Mouse (Mus musculus) midbrain, embryonic 15.5 days (tissue): ENCODE results near the gene Mical2. TPM values are rescaled to one million over a fixed set of nuclear protein-coding genes. Genes with fewer than 3 reads are reported as not detected.

ENCODE experiments used
- ATAC-seq: fragments of 200-750 bp; cut with Nextera tagmentation; replicated peaks from 2 replicates; pipeline ENCODE4 v1.8.0; 2017; ENCODE audit warnings: moderate TSS enrichment
- H3K27ac ChIP-seq: fragments of 300-500 bp; sonication (generic); 2 replicates; pipeline ENCODE4 v1.5.1; 2015; ENCODE audit warnings: mild to moderate bottlenecking, inconsistent platforms
- H3K27me3 ChIP-seq: fragments of 300-500 bp; sonication (generic); replicated peaks from 2 replicates; pipeline ENCODE4 v1.6.1; 2015; ENCODE audit warnings: inconsistent platforms
- H3K36me3 ChIP-seq: fragments of 300-500 bp; sonication (generic); replicated peaks from 2 replicates; pipeline ENCODE4 v1.6.1; 2015; ENCODE audit warnings: inconsistent platforms
- H3K4me1 ChIP-seq: fragments of 300-500 bp; sonication (generic); 2 replicates; pipeline ENCODE4 v1.6.1; 2015; ENCODE audit warnings: inconsistent platforms
- H3K4me2 ChIP-seq: fragments of 300-500 bp; sonication (generic); 2 replicates; pipeline ENCODE4 v1.6.1; 2015; ENCODE audit warnings: inconsistent platforms, mild to moderate bottlenecking, moderate library complexity
- H3K4me3 ChIP-seq: fragments of 300-500 bp; sonication (generic); 2 replicates; pipeline ENCODE4 v1.5.1; 2015; ENCODE audit warnings: mild to moderate bottlenecking, inconsistent platforms
- H3K9ac ChIP-seq: fragments of 300-500 bp; sonication (generic); 2 replicates; pipeline ENCODE4 v1.6.1; 2015; ENCODE audit warnings: mild to moderate bottlenecking, inconsistent platforms
- H3K9me3 ChIP-seq: fragments of 300-500 bp; sonication (generic); 2 replicates; pipeline ENCODE4 v1.6.1; 2016; ENCODE audit warnings: inconsistent platforms
- WGBS: fragments of 180-500 bp; shearing (Covaris S2); methylation state at CpG from one replicate; pipeline ENCODE4 v1.1.7; 2015; ENCODE audit warnings: mixed read lengths; 5-methylcytosine and 5-hydroxymethylcytosine counted together
- polyA plus RNA-seq: library from polyadenylated mRNA; unstranded; fragments of >200 nt; fragmentation: Nextera tagmentation; extraction: Ambion mirVana; gene quantifications from 2 replicates; pipeline ENCODE4 v1.2.1, GENCODE M21; 2015

Mical2 gene
- polyA plus RNA-seq, 1 experiment from 2014 or later, result 2.8 TPM

DNA sequence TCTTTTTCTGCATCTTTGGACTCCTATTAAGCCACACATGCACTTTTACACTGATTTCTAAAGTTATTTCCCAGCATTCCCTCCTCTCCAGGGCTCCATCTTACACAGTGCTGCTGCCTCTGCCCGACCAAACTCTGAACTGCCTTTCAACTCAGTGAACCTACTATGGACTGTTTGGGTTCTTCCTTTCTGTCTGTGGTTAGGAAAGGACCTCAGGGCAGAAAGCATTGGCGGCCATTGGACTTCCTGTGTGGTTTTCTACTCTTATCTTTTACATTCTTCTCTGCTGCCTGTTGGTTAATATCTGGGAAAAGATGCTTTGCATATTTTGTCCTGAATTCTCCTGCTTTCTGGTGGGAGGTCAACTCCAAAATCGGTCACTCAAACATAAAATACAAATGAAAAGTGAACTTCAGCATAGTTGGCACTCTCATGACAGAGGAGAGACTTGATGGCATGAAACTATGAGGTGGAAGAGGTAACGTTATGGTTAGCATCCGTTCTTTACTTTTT is 162.8 kb downstream of the Mical2 start:
- 89% methylated on average over 5 of the region's 5 CpGs for WGBS
- Histone ChIP-seq H3K9me3 (no peaks in the 10 kb centered on the region), H3K4me1 (peaks cover 21% of the 10 kb centered on the region), H3K36me3 (no peaks in the 10 kb centered on the region), H3K9ac (no peak overlapping the region), H3K27me3 (no peaks in the 10 kb centered on the region), H3K27ac (no peak overlapping the region), H3K4me3 (no peak overlapping the region), H3K4me2 (no peak overlapping the region)
- ATAC-seq, result no peak

DNA sequence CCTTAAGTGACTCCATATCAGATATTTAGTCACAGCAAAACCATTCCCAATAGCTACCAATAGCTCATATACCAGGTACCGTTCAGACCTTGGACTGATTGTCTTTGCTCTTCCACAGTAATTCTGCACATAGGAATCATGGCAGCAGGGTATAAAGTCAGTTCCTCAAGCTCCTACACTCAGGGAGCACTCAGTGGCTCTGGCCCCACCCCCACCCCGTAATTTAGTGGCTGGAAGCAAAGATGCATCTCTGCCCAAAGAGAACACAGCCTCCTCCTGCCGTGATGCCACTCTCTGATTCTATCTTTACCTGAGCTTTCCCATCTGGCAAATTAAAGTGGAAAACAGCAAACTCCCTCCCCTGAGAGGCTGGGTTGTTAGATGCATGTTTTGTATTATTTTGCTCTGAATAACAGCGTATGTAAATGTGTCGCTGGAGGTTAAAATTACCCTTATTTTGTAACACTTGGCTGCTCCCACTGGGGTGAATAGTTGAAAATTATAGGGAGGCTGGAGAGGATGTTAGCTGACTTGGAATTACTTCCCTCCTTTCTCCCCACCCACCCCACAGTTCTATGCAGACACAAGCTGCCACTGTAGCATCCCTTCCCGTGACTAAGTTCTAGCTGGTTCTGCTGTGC is 164.1 kb downstream of the Mical2 start:
- H3K4me3 ChIP-seq, result no peak overlapping the region
- H3K27ac ChIP-seq, result peak overlapping the region; percentile 62
- ATAC-seq, result peak; percentile 78
- H3K9me3 ChIP-seq, result no peaks in the 10 kb centered on the region
- H3K4me1 ChIP-seq, result peaks cover 21% of the 10 kb centered on the region
- H3K36me3 ChIP-seq, result no peaks in the 10 kb centered on the region
- no peak overlapping the region for H3K4me2 ChIP-seq
- WGBS, result 39% methylated on average over 6 of the region's 6 CpGs
- H3K9ac ChIP-seq, result no peak overlapping the region
- H3K27me3 ChIP-seq, result no peaks in the 10 kb centered on the region

DNA sequence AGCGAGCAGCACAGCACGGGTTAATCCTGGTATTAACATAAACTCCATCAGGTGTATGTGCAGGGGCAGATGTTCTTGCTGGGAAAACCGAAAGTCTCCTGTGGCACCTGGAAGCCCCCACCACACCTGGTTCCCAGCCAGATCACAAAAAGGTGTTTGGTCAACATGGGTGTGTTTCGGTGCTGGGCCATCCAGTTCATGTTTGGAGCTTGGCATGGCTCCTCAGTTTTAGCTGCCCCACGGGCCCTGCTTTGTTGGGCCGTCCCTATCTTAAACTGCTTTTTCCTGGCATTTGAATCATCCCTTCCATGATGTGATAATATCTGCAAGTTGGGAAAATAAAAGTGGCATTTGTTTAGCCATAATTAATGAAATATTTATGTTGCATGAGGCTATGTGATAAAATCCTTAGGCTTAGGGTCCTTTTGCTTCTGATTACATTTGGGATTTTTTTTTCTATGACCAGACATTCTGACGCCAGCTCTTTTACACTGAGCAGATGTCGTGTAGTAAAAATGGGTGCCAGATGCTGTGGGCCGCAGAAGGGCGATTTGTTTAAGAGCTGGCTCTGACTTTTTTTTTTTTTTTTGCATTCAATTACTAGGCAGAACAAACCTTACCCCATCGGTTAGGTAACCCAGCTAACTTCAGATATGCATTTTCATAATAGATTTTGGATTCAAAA is 164.7 kb downstream of the Mical2 start:
- H3K27me3 ChIP-seq, result no peaks in the 10 kb centered on the region
- no peak overlapping the region for H3K4me3 ChIP-seq
- peaks cover 21% of the 10 kb centered on the region for H3K4me1 ChIP-seq
- peak overlapping the region; percentile 62 for H3K27ac ChIP-seq
- H3K9me3 ChIP-seq, result no peaks in the 10 kb centered on the region
- H3K36me3 ChIP-seq, result no peaks in the 10 kb centered on the region
- H3K4me2 ChIP-seq, result 0 out of 2 replicates have a peak overlapping the region, but pooled peaks have one; percentile 9
- no peak overlapping the region for H3K9ac ChIP-seq
- WGBS, result 21% methylated on average over 11 of the region's 11 CpGs
- peak; percentile 59; the same call in 1 of the 2 replicates for ATAC-seq

DNA sequence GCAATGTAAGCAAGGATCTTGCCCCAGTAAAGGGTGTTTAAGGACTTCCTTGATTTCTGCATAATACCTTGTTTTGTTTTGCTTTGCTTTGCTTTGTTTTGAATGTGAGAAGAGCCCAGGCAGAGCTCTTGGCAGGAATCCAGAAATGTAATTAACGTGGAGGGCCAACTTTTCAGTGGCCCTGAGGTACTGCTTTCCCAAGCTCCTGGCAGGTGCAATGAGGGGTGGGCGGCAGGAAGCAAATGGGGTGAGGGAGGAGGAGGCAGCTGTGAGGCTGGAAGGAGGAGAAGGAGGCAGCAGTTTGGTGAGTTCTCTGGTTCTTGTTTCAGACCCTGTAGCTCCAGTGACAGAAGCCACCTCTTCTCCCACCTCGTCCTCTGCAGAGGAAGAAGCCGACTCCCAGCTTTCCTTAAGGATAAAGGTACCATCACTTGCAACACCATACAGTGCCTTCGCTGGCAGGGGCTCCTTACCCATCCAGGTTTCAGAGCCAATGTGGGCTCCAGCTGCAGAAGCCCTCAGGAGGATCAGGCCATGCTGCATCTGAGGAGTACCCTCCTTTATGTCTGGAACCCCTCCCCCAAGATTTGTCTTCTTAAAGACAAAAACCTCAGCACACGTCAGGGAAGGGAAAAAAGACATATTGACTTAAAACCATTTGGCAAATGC is 165.4 kb downstream of the Mical2 start:
- no peak overlapping the region for H3K4me3 ChIP-seq
- H3K4me2 ChIP-seq, result 0 out of 2 replicates have a peak overlapping the region, but pooled peaks have one; percentile 9
- H3K9me3 ChIP-seq, result no peaks in the 10 kb centered on the region
- H3K36me3 ChIP-seq, result no peaks in the 10 kb centered on the region
- H3K4me1 ChIP-seq, result peaks cover 21% of the 10 kb centered on the region
- no peak overlapping the region for H3K9ac ChIP-seq
- no peaks in the 10 kb centered on the region for H3K27me3 ChIP-seq
- 30% methylated on average over 6 of the region's 6 CpGs for WGBS
- ATAC-seq, result peak; percentile 34; the same call in 1 of the 2 replicates
- peak overlapping the region; percentile 62 for H3K27ac ChIP-seq

DNA sequence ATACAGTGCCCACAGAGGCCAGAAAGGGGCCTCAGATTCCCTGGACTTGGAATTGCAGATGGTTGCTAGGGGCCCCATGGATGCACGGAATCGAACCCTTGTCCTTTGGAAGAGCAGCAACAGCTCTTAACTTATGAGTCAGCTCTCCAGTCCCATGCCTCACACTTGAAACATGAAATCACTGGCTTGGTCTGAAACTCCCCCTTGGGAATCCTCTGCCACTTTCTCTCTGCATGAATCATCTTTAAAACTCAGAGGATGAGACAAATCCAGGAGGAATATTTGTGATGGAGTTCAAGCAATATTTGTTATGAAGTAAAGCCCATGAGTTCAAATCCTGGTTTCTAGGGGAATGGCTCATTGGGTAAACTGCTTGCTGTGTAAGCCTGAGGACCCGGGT is 172.1 kb downstream of the Mical2 start:
- no peak for ATAC-seq
- H3K4me3 ChIP-seq, result no peak overlapping the region
- WGBS, result 88% methylated on average over 3 of the region's 3 CpGs
- no peak overlapping the region for H3K27ac ChIP-seq
- H3K9ac ChIP-seq, result no peak overlapping the region
- H3K36me3 ChIP-seq, result no peaks in the 10 kb centered on the region
- H3K27me3 ChIP-seq, result no peaks in the 10 kb centered on the region
- no peak overlapping the region for H3K4me2 ChIP-seq
- no peaks in the 10 kb centered on the region for H3K4me1 ChIP-seq
- H3K9me3 ChIP-seq, result no peaks in the 10 kb centered on the region

DNA sequence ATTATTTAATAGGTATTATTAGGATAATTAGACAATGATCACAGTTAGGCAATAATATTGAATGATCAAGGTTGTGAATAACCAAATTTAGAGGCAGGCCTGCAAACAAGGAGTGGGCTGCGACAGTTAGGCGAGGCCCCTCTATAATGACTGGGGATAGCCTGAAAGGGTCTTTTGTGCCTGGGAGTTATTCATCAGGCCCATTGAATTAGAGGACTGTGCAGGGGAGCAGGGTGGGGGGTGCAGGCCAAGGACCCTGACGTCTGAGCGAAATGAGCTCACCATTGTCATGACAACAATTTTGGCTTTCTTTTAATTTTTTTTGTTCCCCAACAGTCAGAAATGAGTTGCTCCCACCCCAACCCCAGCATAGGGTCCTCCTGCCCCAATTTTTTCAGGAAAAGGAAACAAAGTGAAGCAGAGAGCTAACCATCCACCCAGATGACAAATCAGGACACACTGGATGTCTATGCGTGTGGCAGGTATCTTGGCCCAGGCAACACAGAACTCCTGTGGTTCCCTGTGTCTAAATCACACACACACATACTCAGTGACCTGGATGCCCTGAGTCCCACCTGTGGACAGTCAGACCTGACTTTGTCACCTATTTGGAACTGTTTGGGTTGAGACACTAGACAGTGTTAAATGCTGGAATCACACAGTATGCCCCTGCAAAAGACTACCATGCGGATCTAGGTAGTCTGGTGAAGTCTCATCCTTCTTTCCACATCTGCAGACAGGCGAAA is 173.9 kb downstream of the Mical2 start:
- ATAC-seq, result peak; percentile 48; the same call in 1 of the 2 replicates
- Histone ChIP-seq H3K4me1 (no peaks in the 10 kb centered on the region), H3K4me2 (no peak overlapping the region), H3K4me3 (no peak overlapping the region), H3K27ac (no peak overlapping the region), H3K9ac (no peak overlapping the region), H3K36me3 (no peaks in the 10 kb centered on the region), H3K9me3 (no peaks in the 10 kb centered on the region), H3K27me3 (no peaks in the 10 kb centered on the region)
- 44% methylated on average over 7 of the region's 7 CpGs for WGBS

DNA sequence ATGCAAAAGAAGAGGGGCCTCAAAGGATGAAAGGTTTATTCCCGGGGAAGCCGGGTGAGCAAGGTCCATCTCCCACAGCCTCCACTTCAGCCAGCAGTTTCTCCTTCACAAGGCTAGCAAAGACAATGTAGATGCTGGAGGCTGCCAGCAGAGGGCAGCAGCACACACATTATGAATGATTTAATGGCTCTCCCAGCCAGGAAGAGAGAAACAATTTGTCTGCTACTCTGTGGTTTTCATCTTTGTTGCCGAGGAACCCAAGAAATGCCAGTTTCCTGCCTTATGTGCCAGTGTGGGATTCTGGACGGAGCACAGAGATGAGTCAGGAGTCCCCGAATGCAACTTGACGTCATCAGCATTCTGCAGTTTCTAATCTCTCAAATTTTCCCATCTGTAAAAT is 174.5 kb downstream of the Mical2 start:
- Histone ChIP-seq H3K9me3 (no peaks in the 10 kb centered on the region), H3K27ac (no peak overlapping the region), H3K4me2 (no peak overlapping the region), H3K27me3 (no peaks in the 10 kb centered on the region), H3K4me3 (no peak overlapping the region), H3K36me3 (no peaks in the 10 kb centered on the region), H3K9ac (no peak overlapping the region), H3K4me1 (no peaks in the 10 kb centered on the region)
- 52% methylated on average over 6 of the region's 6 CpGs for WGBS
- 0 out of 2 replicates have a peak, but pooled peaks have one; percentile 37 for ATAC-seq

DNA sequence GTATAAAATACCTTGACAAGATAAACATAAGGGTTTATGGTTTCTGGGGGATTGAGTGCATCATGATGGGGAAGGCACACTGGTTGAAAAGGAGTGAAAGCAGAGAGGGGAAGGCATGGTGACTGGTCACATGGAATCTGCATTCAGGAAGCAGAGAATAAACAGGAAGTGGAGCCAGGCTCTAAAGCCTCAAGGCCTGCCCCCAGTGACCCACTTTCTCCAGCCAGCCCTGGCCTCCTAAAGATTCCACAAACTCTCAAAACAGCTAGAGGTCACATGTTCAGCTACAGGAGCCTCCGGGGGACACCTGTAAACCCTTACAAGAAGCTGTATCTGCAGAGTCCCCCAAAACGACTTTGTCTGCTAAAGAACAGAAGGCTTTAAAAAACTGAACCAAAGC is 179.4 kb downstream of the Mical2 start:
- Histone ChIP-seq H3K4me1 (peaks cover 7% of the 10 kb centered on the region), H3K36me3 (no peaks in the 10 kb centered on the region), H3K9ac (no peak overlapping the region), H3K9me3 (no peaks in the 10 kb centered on the region), H3K27ac (no peak overlapping the region), H3K4me3 (no peak overlapping the region), H3K27me3 (no peaks in the 10 kb centered on the region), H3K4me2 (no peak overlapping the region)
- ATAC-seq, result no peak
- WGBS, result 66% methylated on average over 2 of the region's 2 CpGs

DNA sequence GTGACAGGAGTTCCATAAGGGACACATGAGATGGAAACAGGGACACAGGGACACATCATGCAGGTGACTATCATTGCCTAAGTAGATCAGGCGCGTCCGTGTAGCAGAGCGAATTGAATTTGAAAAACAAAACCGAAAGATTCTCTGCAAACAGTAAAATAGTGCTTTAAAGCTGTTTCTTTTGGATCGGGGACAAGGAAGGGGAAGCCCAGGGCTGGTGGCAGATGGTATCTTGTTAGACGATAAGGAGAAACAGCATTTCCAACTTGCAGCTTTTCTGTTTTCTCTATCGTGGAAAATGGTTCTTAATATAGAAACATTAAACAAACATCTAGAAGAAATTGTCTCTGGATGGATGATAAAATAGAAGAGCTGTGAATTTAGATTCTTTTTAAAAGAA is 179.9 kb downstream of the Mical2 start:
- Histone ChIP-seq H3K4me2 (no peak overlapping the region), H3K4me3 (no peak overlapping the region), H3K36me3 (no peaks in the 10 kb centered on the region), H3K4me1 (peaks cover 7% of the 10 kb centered on the region), H3K9ac (no peak overlapping the region), H3K27me3 (no peaks in the 10 kb centered on the region), H3K9me3 (no peaks in the 10 kb centered on the region), H3K27ac (no peak overlapping the region)
- 76% methylated on average over 8 of the region's 8 CpGs for WGBS
- no peak for ATAC-seq

DNA sequence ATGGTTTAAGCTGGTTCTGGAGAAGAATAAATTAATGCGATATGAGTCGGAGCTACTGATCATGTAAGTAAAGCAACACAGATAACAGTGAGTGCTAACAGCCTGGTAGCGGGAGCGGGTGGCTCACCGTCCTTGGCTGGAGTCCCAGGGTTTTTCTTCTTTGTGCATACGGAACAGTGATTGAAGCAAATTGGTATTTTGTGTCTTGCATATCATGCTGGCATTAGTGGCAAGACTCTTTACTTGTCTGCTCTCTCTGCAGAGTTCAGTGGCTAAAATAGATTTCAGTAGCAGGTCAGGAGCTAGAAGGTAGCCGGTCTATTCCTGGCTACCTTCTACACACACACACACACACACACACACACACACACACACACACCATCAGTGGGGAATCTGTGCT is 181.9 kb downstream of the Mical2 start:
- H3K4me2 ChIP-seq, result no peak overlapping the region
- no peaks in the 10 kb centered on the region for H3K36me3 ChIP-seq
- H3K4me3 ChIP-seq, result no peak overlapping the region
- H3K27ac ChIP-seq, result 0 out of 2 replicates have a peak overlapping the region, but pooled peaks have one; percentile 14
- H3K27me3 ChIP-seq, result no peaks in the 10 kb centered on the region
- peaks cover 7% of the 10 kb centered on the region for H3K4me1 ChIP-seq
- 40% methylated on average over 7 of the region's 7 CpGs for WGBS
- ATAC-seq, result 0 out of 2 replicates have a peak, but pooled peaks have one; percentile 48
- H3K9me3 ChIP-seq, result no peaks in the 10 kb centered on the region
- H3K9ac ChIP-seq, result no peak overlapping the region

DNA sequence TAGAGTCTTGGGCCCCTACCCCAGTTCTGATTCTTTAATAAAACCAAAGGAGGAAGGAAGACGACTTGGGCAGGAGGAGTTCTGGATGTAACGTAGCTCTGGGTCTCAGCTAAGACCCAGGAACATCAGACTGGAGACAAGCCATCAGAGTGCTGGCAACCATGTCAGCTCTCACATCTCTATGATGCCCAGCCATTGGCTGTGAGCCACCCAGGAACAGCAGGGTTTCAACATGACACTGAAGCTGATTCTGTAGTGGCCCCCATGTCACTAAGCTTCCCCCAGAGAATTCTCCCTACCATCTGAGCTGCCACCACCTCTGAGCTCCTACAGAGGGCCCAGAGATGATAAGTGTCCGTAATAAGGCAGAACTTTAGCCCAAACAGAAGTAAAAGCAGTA is 184.3 kb downstream of the Mical2 start:
- no peak for ATAC-seq
- no peaks in the 10 kb centered on the region for H3K36me3 ChIP-seq
- WGBS, result 79% methylated on average over 3 of the region's 3 CpGs
- H3K4me2 ChIP-seq, result no peak overlapping the region
- no peaks in the 10 kb centered on the region for H3K9me3 ChIP-seq
- H3K27ac ChIP-seq, result no peak overlapping the region
- no peaks in the 10 kb centered on the region for H3K27me3 ChIP-seq
- H3K4me1 ChIP-seq, result peaks cover 7% of the 10 kb centered on the region
- no peak overlapping the region for H3K4me3 ChIP-seq
- no peak overlapping the region for H3K9ac ChIP-seq

DNA sequence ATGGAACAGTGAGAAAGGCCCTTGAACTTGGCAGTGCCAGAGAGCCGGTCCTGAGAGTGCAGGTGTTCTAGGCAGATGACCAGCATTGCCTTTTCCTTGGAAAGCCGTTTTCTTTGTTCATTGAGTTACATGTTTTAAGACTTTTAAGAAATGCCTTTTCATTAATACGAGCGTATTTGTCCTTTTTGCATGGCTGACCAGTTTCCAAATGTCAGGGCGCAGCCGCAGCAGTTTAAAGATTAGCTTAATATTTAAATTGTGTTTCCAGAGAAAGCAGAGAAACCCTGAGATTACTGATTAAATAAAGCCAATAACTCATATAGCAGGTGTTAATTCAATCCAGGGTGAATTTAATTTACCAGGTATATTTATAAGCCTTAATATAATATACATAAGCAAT is 187.6 kb downstream of the Mical2 start:
- no peaks in the 10 kb centered on the region for H3K9me3 ChIP-seq
- no peak overlapping the region for H3K4me2 ChIP-seq
- WGBS, result 68% methylated on average over 6 of the region's 6 CpGs
- no peak overlapping the region for H3K4me3 ChIP-seq
- no peak overlapping the region for H3K9ac ChIP-seq
- H3K36me3 ChIP-seq, result no peaks in the 10 kb centered on the region
- no peaks in the 10 kb centered on the region for H3K27me3 ChIP-seq
- no peak for ATAC-seq
- peaks cover 20% of the 10 kb centered on the region for H3K4me1 ChIP-seq
- H3K27ac ChIP-seq, result no peak overlapping the region
